Mouse (Mus musculus): ENCODE measurements at regions not wholly inside any gene's neighbourhood (a gene's known extent, or its start where the extent isn't known, plus 50 kb on each side); places are given as distances from the start of the nearest gene placed in this dataset.
"Not testable (repeated sequence)": the region's sequence is repeated elsewhere in the genome, so short reads cannot be mapped to it uniquely, and the experiment has no call there.

DNA sequence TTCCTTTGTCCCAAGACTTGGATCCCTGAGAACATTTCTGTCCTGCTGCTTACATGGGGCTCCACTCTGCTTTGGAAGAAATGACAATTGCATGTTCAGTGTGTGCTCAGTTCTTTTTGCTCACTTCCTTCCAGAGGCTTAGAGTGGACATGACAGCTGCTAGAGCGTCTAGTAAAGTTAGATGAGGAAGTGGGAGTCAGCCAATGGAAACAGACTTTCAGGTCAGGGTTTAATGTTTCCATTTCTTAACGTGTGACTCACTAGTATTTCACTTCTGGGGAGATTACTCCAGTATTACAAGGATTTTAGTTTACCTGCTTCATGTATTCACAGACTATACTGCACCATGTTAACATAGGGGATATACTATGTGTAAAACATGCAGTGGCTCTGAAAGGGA, 759.3 kb upstream of the Gm38303 start:
- no peak for DNase-seq (ENCODE audit: extremely low read depth, insufficient read length, low spot score)

DNA sequence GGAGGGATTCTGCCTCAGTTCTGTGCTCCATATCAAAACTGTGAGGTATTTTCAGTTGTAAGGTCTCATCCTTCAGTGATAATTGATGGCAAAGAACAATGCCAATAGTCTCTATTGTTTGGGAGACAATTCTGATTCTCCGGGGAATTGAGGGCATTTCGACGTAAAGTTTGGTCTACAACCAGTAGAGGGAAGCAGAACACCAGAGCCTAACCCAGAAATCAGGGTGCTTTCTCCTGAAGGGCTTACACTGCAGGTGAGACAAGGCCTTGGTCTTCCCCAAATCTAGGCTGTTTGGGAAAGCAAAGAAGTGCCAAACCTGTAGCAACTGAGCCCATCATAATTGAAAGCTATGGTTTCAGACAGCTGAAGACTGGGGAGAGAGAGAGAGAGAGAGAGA, 758.7 kb upstream of the Gm38303 start:
- no peak for DNase-seq (ENCODE audit: extremely low read depth, insufficient read length, low spot score)

DNA sequence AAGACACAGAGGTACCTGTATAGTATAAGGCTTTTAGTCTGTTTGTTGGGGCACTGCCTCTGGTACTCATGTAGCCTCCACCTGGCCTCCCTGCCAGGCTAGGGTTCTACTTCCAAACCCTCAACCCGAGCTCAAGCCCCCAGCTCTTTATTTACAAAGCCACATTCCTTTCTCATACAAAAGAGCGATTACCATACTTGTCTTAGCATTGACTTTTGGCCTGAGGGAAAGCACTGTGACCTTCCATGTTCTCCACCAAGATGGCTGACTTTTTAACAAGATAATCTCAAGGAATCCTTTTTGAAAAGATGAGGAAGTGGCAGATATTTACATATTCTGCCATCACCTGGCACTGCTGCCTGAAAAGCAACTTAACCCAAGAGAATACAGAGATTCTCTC, 747.8 kb upstream of the Gm38303 start:
- DNase-seq (ENCODE audit: extremely low read depth, insufficient read length, low spot score), result no peak

DNA sequence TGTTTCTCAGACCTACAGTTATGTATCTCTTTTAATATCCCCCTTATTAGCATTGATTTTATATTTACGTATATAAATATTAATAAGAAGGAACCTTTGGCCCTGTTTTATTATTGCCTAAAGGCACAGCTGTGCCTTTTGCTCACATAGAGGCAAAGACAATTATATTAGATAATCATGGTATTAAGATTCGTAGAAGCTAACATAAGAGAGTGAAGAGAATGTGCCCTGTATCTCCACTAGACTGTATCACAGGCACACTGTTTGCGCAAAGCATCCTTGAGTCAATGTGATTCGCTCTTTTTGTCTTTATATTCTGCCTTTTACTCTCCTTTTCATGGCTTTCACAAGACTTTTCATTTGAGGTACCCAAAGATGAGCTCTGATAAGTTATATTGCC, 738.5 kb upstream of the Gm38303 start:
- DNase-seq (ENCODE audit: extremely low read depth, insufficient read length, low spot score), result no peak

DNA sequence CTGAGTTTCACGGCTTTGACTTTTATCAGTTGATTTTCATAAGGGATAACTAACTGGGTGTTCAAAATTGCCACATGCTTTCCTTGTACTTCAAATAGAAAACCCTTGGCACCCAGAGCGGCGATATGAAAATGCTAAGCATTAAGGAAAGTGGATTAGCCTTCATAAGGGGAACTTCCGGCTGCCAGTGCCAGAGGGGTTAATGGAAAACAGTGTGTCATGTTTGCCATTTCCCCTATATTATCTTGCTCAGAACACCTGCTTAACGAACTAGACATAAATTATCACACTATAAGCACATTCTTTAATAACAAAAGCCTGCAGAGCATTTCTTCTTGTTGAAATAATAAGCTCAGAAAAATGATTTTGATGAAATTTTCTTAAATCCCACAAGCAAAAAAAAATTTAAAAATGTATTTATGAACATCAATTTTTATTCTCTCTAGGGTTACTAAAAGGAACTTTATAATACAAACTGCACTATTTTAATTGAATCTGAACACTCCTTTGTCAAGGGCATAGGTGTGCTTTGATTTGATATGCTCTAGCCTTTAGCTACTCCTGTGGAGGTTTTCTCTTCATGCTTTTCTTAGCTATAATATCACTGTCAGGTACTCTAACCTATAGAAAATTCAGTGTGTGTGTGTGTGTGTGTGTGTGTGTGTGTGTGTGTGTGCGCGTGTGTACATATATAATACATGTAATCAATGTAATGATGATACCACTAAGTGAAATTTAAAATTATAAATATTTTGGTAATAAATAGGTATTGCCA, 699.7 kb upstream of the Gm38303 start:
- DNase-seq (ENCODE audit: extremely low read depth, insufficient read length, low spot score), result no peak

DNA sequence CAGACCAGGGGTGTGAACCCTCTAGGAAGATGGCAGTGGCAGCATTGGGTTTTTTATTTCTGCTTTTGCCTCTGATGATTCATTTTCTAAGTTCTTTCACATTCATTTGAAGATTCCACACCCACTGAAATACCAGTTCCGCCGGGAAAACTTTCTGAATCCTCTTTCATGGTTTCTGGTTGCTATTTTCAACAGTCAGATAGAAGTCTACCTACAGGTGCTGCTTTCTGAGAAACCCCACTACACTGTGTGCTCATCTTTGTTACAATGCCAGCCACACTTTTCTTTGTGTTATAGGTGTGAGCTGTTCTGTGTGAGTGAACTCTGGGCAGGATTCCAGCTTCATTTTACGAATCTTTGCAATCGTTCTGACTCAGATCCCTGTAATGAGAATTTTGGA, 694.5 kb upstream of the Gm38303 start:
- DNase-seq (ENCODE audit: extremely low read depth, insufficient read length, low spot score), result peak; percentile 2

DNA sequence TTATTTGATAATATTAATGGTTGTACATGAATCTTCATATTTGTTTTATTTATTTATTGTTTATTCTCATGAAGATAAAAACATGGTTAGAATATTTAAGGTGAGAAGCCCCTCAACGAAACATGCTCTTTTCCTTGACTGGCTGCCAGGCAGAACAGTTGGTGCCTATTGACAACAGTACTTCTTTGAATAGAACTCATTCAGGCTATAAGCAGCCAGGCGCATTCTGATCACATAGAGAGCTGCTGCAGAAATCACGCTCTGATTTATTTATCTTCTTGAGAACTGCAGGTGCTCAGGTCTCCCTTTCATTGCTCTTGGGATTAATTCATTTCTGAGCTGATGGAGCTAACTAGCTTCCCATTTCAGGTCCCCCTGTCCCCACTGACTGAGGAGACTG, 688.9 kb upstream of the Gm38303 start:
- DNase-seq (ENCODE audit: extremely low read depth, insufficient read length, low spot score), result no peak

DNA sequence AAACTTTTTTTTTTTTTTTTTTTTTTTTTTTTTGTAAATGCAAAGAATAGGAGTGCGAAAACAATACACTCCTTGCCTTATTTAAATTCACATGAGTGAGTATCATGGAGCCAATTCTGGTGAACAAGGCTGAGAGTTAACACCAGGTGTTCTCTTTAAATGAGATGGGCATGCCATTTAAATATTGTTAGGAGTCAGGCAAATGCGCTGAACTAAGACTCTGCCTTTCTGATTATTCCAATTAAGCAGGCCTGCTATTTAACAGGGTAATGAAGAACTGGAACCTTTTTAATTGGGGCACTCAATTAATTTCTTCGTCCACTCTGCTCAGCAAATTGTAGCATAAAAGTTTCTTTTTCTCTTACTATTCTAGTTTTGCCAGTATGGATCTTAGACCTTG, 684.6 kb upstream of the Gm38303 start:
- DNase-seq (ENCODE audit: extremely low read depth, insufficient read length, low spot score), result no peak

DNA sequence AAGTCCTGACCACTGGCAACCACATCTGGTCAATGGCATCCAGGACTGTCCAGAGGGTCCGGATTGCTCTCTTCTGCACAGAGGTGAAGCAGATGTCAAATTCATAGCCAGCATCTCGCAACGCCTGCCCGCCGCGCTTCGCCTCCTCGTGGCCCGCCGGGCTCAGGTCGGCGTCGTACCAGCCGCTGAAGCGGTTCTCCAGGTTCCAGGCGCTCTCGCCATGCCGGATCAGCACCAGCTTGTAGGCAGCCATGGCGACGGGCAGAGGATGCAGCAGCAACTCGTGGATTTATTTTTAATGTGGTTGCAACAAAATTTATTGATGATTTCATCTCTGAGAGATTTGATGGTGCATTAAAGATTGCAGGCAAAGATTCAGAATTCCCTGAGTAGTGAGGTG, 679.4 kb upstream of the Gm38303 start:
- DNase-seq (ENCODE audit: extremely low read depth, insufficient read length, low spot score), result not testable (repeated sequence)

DNA sequence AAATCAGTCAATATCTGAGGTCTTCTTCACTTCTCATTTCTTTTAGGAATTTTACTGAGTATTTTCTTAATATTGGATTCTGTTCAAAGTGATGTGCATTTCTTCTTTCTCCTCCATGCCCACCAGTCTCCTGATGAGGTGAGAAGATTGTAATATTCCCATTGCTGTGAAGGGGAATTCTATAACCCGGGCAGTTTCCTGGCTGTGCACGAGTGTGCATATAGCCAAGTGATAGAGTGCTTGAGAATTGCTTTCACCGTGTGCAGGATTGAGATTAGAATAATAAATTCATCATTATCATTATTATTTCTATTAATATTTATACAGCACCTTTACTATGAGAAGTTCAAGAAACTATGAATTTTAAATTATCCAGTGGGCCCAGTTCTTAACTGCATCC, 671.9 kb upstream of the Gm38303 start:
- no peak for DNase-seq (ENCODE audit: extremely low read depth, insufficient read length, low spot score)

DNA sequence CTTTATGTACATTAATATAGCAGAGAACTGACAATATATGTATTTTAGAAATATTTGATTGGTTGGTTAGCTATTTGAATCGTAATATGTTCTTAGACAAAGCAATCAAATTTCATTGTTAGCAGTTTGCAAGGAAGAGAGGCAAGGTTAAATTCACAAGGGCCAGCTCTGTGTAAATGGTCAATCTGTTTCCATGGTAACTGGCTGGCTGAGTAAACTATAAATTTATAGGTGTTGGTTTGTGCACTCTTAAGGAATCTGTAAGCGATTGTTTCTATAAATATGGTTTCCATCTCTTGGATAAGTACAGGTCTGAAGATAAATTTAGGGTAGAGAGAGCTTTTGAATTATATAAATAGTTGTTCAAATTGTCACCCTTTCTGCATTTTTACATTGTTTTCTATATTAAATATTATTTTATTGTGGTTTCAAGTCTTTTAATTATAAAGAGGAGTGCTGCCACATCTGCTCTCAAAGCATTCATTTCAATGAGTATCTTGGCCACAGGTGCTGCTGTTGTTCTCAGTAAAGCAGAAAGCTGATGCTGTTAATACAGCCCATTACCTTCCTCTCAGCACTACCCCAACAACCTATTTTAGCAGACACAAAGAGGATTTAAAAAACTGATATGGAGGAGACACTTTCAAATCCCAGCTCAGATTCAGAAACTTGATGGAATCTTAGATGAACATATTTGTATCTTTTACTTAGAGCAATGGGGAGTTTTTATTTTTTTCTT, 671.2 kb upstream of the Gm38303 start:
- no peak for DNase-seq (ENCODE audit: extremely low read depth, insufficient read length, low spot score)

DNA sequence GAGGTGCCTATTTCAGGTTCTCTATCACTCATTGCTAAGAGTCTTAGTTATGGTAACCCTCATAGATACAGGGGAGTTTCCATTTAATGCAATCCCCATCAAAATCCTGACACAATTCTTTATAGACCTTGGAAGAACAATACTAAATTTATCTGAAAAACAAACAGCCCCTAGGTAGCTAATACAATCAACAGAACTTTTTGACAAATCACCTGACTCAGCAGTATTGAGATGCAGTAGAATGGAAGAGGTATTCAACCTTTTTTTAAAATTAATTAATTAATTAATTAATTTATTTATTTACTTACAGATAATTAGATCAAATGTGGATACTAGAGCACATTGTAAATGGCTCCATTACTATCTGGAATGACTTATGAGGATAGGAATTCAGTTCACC, 643.5 kb upstream of the Gm38303 start:
- no peak for DNase-seq (ENCODE audit: extremely low read depth, insufficient read length, low spot score)

DNA sequence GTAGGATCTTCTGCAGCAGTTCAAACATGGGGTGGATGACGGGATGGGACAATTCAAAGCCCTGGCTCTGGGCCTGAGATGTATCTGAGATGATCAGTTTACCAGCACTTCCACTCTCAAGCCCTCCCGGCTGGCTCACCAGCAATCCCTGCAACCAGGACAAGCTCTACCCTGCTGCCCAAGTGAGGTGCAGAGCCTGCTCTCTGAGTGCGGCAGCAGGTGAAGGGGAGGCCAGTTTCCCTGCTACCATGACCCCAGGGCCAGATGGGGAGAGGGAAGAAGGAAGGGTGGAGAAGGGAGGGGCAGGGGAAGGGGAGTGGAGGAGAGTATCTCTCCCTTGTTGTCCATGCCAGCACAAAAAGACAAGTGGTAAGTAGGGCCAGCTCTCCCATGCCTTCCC, 638.9 kb upstream of the Gm38303 start:
- no peak for DNase-seq (ENCODE audit: extremely low read depth, insufficient read length, low spot score)

DNA sequence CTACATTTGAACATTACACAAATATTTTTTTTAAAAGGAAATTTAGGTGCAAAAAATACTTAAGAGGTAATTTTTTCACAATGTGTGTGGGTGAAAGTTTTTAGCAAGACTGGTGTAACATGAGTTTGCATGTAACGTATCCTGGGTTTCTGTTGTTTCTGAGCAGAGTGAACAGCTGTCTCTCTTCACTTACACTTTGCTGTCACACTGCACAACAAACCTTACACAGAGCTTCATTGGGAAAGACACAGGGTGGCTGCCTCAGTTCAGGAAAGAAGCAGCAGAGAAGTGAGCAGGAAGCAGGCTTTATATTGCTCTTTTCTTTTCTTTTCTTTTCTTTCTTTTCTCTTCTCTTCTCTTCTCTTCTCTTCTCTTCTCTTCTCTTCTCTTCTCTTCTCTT, 617.1 kb upstream of the Gm38303 start:
- DNase-seq (ENCODE audit: extremely low read depth, insufficient read length, low spot score), result no peak

DNA sequence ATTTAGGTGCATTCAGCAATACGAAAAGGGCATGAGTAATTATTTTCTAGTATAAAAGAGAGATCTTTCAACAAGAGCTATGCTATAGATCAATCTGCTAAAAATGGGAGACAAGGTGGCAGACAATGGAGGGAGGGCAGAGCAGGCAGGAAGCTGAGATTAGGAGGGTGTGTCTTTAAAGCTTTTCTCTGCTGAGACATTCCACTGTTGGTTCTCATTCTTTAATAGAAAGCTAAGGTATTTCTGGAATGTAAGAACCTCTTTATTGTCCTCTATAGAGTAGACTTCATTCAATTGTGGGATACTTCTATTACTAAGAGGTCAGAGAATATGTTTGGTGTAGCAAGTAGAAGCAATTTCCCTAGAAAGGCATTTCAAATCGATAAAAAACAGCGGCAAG, 581.6 kb upstream of the Gm38303 start:
- no peak for DNase-seq (ENCODE audit: extremely low read depth, insufficient read length, low spot score)

DNA sequence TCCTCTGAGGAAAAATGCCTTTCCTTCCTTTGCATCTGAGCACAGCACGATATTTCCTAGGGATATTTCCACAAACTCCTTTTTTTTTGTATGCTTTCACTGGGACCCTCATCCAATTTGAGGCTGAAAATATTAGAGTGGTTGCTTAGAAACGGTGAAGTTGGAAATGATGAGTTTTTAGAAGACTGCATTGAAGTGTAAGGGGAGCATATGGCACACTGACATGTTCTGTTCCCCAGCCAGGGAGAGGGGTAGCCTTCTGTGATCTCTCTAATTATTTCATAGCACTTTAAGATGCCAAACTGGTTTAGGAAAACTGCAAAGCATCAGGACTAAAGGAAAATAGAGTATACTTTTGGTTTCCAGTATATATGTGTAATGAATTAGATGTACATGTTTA, 556.5 kb upstream of the Gm38303 start:
- no peak for DNase-seq (ENCODE audit: extremely low read depth, insufficient read length, low spot score)

All from 3134 (cell line).